Mouse (Mus musculus) liver, embryonic 14.5 days (tissue): ENCODE measurements at regions not wholly inside any gene's neighbourhood (a gene's known extent, or its start where the extent isn't known, plus 50 kb on each side); places are given as distances from the start of the nearest gene placed in this dataset.

Experiments
- CTCF ChIP-seq: IDR thresholded peaks from 2 replicates; pipeline ENCODE4 v1.5.1; 2016; ENCODE audit warnings: antibody characterized with exemption, low read depth, control low read depth
- EP300 ChIP-seq: IDR thresholded peaks from 2 replicates; pipeline ENCODE4 v1.6.1; 2016; ENCODE audit warnings: antibody characterized with exemption, low read depth

DNA sequence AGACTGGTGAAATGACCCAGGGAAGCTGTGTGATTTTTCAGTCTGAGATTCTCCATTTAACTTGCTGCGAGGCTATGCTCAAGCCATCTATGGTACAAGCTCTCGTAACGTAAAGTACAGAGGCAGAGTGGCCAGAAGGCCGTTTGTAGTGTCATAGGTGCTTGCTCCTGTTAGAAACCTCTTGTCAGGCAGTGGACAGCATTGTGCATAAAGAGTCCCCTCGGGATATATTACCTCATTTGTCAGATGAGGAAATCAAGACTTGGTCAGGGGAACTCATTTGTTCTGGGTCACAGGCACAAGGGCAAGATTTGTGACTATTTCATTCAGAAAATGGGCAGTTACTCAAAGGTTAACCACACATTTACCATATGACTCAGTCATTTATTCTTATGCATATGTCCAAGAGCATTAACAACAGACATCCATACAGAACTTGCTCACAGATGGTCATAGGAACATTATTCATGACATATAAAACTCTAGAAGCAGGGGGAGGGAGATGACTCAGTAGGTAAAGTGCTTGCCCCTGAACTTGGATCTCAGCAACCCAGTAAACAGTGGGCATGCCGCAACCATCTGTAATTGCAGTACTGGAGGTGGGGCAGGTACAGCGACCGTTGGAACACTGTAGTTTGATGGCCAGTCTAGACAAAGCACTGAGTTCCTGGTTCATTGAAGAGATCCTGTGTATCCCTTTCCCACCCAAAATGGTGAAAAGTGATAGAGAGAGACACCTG lies 139.3 kb downstream of the Sec16b start:
- TF ChIP-seq CTCF = no peak
- no peak for TF ChIP-seq EP300
